Mouse (Mus musculus) heart, postnatal 0 days (tissue): Measurements from ENCODE around the gene Pgp. TPM values are rescaled to one million over a fixed set of nuclear protein-coding genes. Genes with fewer than 3 reads are reported as not detected.

Experiments
- ATAC-seq: fragments of 200-750 bp; cut with Nextera tagmentation; 2 replicates; pipeline ENCODE4 v1.8.0; 2017; ENCODE audit warnings: low read depth, moderate number of reproducible peaks, moderate library complexity; ENCODE audit not compliant: insufficient read depth
- DNase-seq: peaks from one replicate; pipeline ENCODE4 v3.0.0-alpha.2; 2016; ENCODE audit warnings: low spot score
- H3K27ac ChIP-seq: fragments of 300-500 bp; sonication (generic); 2 replicates; pipeline ENCODE4 v1.5.1; 2014; ENCODE audit warnings: low read depth, mild to moderate bottlenecking
- H3K27me3 ChIP-seq: fragments of 300-500 bp; sonication (generic); 2 replicates; pipeline ENCODE4 v1.6.1; 2014; ENCODE audit warnings: low read length, mixed read lengths; ENCODE audit not compliant: control insufficient read depth, insufficient read depth
- H3K36me3 ChIP-seq: fragments of 300-500 bp; sonication (generic); replicated peaks from 2 replicates; pipeline ENCODE4 v1.6.1; 2014; ENCODE audit warnings: low read length, mixed read lengths; ENCODE audit not compliant: control insufficient read depth, insufficient read depth
- H3K4me1 ChIP-seq: fragments of 300-500 bp; sonication (generic); 2 replicates; pipeline ENCODE4 v1.6.1; 2014; ENCODE audit warnings: antibody characterized with exemption; ENCODE audit not compliant: control insufficient read depth, insufficient read depth
- H3K4me2 ChIP-seq: fragments of 300-500 bp; sonication (generic); 2 replicates; pipeline ENCODE4 v1.6.1; 2014; ENCODE audit warnings: low read depth, mild to moderate bottlenecking, low read length, moderate library complexity
- H3K4me3 ChIP-seq: fragments of 300-500 bp; sonication (generic); 2 replicates; pipeline ENCODE4 v1.5.1; 2014; ENCODE audit warnings: low read depth, low read length
- H3K9ac ChIP-seq: fragments of 300-500 bp; sonication (generic); replicated peaks from 2 replicates; pipeline ENCODE4 v1.6.1; 2014; ENCODE audit warnings: low read depth, low read length, mixed read lengths
- H3K9me3 ChIP-seq: fragments of 300-500 bp; sonication (generic); replicated peaks from 2 replicates; pipeline ENCODE4 v1.6.1; 2016; ENCODE audit warnings: low read length; ENCODE audit not compliant: control insufficient read depth
- CTCF ChIP-seq: IDR thresholded peaks from 2 replicates; pipeline ENCODE4 v1.5.1; 2016; ENCODE audit warnings: antibody characterized with exemption, control low read depth, low read depth
- EP300 ChIP-seq: IDR thresholded peaks from 2 replicates; pipeline ENCODE4 v1.6.1; 2016; ENCODE audit warnings: antibody characterized with exemption, low read depth
- WGBS: fragments of 180-500 bp; shearing (Covaris S2); extraction: QIAGEN DNeasy Blood & Tissue Kit; methylation state at CpG from one replicate; pipeline ENCODE4 v1.1.7; 2014; 5-methylcytosine and 5-hydroxymethylcytosine counted together
- polyA plus RNA-seq: library from polyadenylated mRNA; unstranded; fragments of >200 nt; fragmentation: Nextera tagmentation; extraction: Ambion mirVana; gene quantifications from 2 replicates; pipeline ENCODE4 v1.2.1, GENCODE M21; 2015
- total RNA-seq: library from RNA; depleted of rRNA; stranded (reverse); fragments of >200 nt; gene quantifications from 2 replicates; pipeline ENCODE4 v1.2.3, GENCODE M21; 2014; ENCODE audit warnings: low replicate concordance

Pgp gene
- total and polyA plus RNA-seq, 2 experiments from 2014 or later: 62.3 to 70.6 TPM

GRCm38 (mm10) chr17:24470701-24471527 is 722 bp downstream of the Pgp start:
- H3K9me3 ChIP-seq: no peaks in the 10 kb centered on the region
- TF ChIP-seq CTCF: no peak
- peaks cover 23% of the 10 kb centered on the region for H3K36me3 ChIP-seq
- H3K9ac ChIP-seq: peak overlapping the region; percentile 67
- H3K4me2 ChIP-seq: peak overlapping the region; percentile 86
- H3K27ac ChIP-seq: peak overlapping the region; percentile 84
- ATAC-seq (peak; percentile 33), DNase-seq (no peak)
- H3K4me1 ChIP-seq: peaks cover 21% of the 10 kb centered on the region
- WGBS: 1% methylated on average over 68 of the region's 68 CpGs
- no peaks in the 10 kb centered on the region for H3K27me3 ChIP-seq
- peak overlapping the region; percentile 66 for H3K4me3 ChIP-seq

DNA sequence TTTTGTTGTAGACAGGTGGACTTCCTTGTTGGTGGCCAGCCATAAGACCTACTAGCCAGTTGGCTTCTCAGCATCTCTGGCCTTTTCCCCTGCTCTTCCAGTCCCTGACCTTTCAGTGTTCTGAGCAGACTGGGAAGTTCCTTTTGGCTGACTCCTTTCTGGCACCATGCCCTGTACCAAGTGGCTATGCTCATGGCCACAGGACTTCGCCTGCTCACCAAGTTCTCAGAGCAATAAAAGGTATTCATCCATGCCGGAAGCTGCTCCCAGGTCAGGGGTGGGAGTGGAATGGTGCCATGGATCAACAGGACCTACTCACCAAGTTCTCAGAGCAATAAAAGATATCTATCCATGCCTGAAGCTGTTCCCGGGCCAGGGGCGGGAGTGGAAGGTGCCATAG is 2.3 kb downstream of the Pgp start:
- Histone ChIP-seq H3K9ac (0 out of 2 replicates have a peak overlapping the region, but pooled peaks have one; percentile 67), H3K4me3 (no peak overlapping the region)

DNA sequence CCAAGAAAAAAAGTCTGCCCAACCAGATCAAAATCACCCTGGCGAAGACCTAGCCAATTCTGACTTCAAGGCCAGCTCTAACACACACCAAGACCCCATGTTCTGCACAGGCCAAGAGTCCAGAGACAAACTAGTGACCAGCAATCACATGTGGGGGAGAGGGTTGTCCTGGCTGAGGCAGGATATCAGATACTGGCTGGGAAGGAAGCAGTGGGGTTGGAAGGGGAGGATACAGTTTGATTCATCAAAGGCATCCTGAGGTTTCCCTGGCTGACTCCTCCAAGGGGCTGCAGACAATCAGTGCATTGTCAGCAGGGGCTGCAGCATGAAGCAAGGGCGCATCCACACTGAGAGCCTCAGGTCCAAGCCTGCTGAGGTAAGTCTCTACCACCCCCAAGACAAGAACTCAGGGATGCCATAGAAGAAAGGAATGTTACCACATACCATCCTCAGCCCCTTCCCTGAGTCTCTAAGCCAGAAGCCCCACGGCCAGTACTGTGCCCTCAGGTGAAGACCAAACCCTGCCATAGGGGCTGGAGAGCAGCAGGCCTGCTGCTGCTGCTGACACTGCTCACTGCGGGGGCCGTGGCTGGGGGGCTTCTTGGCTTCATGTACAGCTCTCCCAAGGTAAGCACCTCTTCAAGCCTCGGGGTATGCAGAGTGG is 3.6 kb downstream of the Pgp start, which contains the start of gene Bricd5:
Gene Bricd5 (plus strand): TSS at position 273 of the 664 bp plus-strand sequence.
- Histone ChIP-seq H3K4me2 (0 out of 2 replicates have a peak within 1 kb of the TSS, but pooled peaks have one; percentile 21), H3K27me3 (no peaks in the 10 kb centered on the region), H3K4me1 (peaks cover 21% of the 10 kb centered on the region), H3K27ac (peak within 1 kb of the TSS; percentile 13), H3K4me3 (no peak within 1 kb of the TSS), H3K9me3 (no peaks in the 10 kb centered on the region), H3K36me3 (peaks cover 38% of the 10 kb centered on the region), H3K9ac (no peak within 1 kb of the TSS; the same call in 1 of the 2 replicates)
- WGBS: 74% methylated on average over 6 of the region's 6 CpGs
- ATAC-seq (no peak), DNase-seq (no peak)
- TF ChIP-seq CTCF: no peak
- no peak for TF ChIP-seq EP300

More for the DNA sequence above, 2.3 kb downstream of the Pgp start:
- H3K9me3 ChIP-seq: no peaks in the 10 kb centered on the region
- peak overlapping the region; percentile 86; the same call in 1 of the 2 replicates for H3K4me2 ChIP-seq
- peak overlapping the region; percentile 14; the same call in 1 of the 2 replicates for H3K27ac ChIP-seq
- TF ChIP-seq EP300 (no peak), CTCF (no peak)
- ATAC-seq: no peak
- DNase-seq: peak; percentile 52
- peaks cover 21% of the 10 kb centered on the region for H3K4me1 ChIP-seq
- 43% methylated on average over 4 of the region's 4 CpGs for WGBS
- H3K27me3 ChIP-seq: no peaks in the 10 kb centered on the region
- peaks cover 38% of the 10 kb centered on the region for H3K36me3 ChIP-seq

DNA sequence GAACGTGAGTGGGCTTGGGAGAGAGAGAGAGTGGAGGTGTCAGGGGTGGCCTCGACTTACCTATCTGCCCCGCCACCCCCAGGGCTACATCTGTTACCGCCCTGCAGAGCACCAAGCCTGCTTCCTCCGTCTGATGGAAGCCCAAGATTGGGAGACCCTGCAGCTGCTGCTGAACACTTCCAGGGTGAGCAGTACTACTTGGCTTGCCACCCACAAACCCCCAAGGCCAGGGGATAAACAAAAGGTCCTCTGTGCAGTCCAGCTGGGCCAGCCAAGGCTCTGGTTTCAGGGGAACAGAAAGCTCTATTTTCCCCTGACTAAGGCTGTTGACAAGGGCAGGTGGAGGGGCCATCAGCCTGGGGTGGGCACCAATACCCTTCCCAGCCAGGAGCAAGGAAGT is 4.4 kb downstream of the Pgp start:
- H3K27ac ChIP-seq: no peak overlapping the region
- DNase-seq: no peak
- no peak overlapping the region for H3K9ac ChIP-seq

GRCm38 (mm10) chr17:24475586-24475985 is 5.4 kb downstream of the Pgp start:
- Histone ChIP-seq H3K4me1 (peaks cover 21% of the 10 kb centered on the region), H3K27ac (no peak overlapping the region), H3K4me3 (no peak overlapping the region), H3K9me3 (no peaks in the 10 kb centered on the region), H3K27me3 (no peaks in the 10 kb centered on the region), H3K9ac (no peak overlapping the region), H3K36me3 (peaks cover 38% of the 10 kb centered on the region), H3K4me2 (no peak overlapping the region)
- 87% methylated on average over 6 of the region's 6 CpGs for WGBS
- TF ChIP-seq CTCF (no peak), EP300 (no peak)
- DNase-seq (no peak), ATAC-seq (no peak)

More for the DNA sequence above, 4.4 kb downstream of the Pgp start:
- no peaks in the 10 kb centered on the region for H3K9me3 ChIP-seq
- H3K4me3 ChIP-seq: no peak overlapping the region
- H3K4me2 ChIP-seq: no peak overlapping the region
- no peak for ATAC-seq
- H3K36me3 ChIP-seq: peaks cover 38% of the 10 kb centered on the region
- WGBS: 80% methylated on average over 5 of the region's 5 CpGs
- peaks cover 21% of the 10 kb centered on the region for H3K4me1 ChIP-seq
- no peaks in the 10 kb centered on the region for H3K27me3 ChIP-seq
- TF ChIP-seq CTCF (no peak), EP300 (no peak)
